Mouse (Mus musculus) stomach, embryonic 16.5 days (tissue): ENCODE data around the gene Prkacb. TPM values are rescaled to one million over a fixed set of nuclear protein-coding genes. Genes with fewer than 3 reads are reported as not detected.
A peak's percentile ranks its signal among the peaks of the same experiment; 100 is the strongest.

ENCODE experiments used
- ATAC-seq: fragments of 200-750 bp; cut with Nextera tagmentation; 2 replicates; pipeline ENCODE4 v1.8.0; 2017; ENCODE audit warnings: moderate number of reproducible peaks, moderate TSS enrichment; ENCODE audit not compliant: insufficient read depth, low FRiP score
- H3K27ac ChIP-seq: fragments of 300-500 bp; sonication (generic); 2 replicates; pipeline ENCODE4 v1.5.1; 2014; ENCODE audit warnings: low read length
- H3K27me3 ChIP-seq: fragments of 300-500 bp; sonication (generic); 2 replicates; pipeline ENCODE4 v1.6.1; 2014; ENCODE audit warnings: low read length, control low read depth, mixed read lengths; ENCODE audit not compliant: control insufficient read depth, insufficient read depth
- H3K36me3 ChIP-seq: fragments of 300-500 bp; sonication (generic); 2 replicates; pipeline ENCODE4 v1.6.1; 2014; ENCODE audit warnings: low read length; ENCODE audit not compliant: control insufficient read depth, insufficient read depth
- H3K4me1 ChIP-seq: fragments of 300-500 bp; sonication (generic); 2 replicates; pipeline ENCODE4 v1.6.1; 2014; ENCODE audit warnings: low read length, control low read depth, mixed read lengths; ENCODE audit not compliant: control insufficient read depth, insufficient read depth
- H3K4me2 ChIP-seq: fragments of 300-500 bp; sonication (generic); 2 replicates; pipeline ENCODE4 v1.6.1; 2014; ENCODE audit warnings: low read depth, low read length, mixed read lengths
- H3K4me3 ChIP-seq: fragments of 300-500 bp; sonication (generic); replicated peaks from 2 replicates; pipeline ENCODE4 v1.5.1; 2014; ENCODE audit warnings: mild to moderate bottlenecking, low read length
- H3K9ac ChIP-seq: fragments of 300-500 bp; sonication (generic); 2 replicates; pipeline ENCODE4 v1.6.1; 2014; ENCODE audit warnings: low read length
- H3K9me3 ChIP-seq: fragments of 300-500 bp; sonication (generic); replicated peaks from 2 replicates; pipeline ENCODE4 v1.6.1; 2016; ENCODE audit warnings: low read length, control low read depth; ENCODE audit not compliant: control insufficient read depth
- WGBS: fragments of 180-500 bp; shearing (Covaris S2); extraction: QIAGEN DNeasy Blood & Tissue Kit; methylation state at CpG from one replicate; pipeline ENCODE4 v1.1.7; 2014; 5-methylcytosine and 5-hydroxymethylcytosine counted together
- polyA plus RNA-seq: library from polyadenylated mRNA; unstranded; fragments of >200 nt; fragmentation: Nextera tagmentation; extraction: Ambion mirVana; gene quantifications from 2 replicates; pipeline ENCODE4 v1.2.1, GENCODE M21; 2015

Gene Prkacb
- 53.7 and 54.5 TPM in 2 replicates for polyA plus RNA-seq

GRCm38 (mm10) chr3:146812901-146813393 is at the start of gene Prkacb:
Gene Prkacb, minus strand, starts transcription at chr3:146812990.
- WGBS, result under 1% methylated on average over 59 of the region's 60 CpGs
- H3K27me3 ChIP-seq, result no peaks in the 10 kb centered on the region
- peak within 1 kb of the TSS; percentile 95 for H3K9ac ChIP-seq
- peak within 1 kb of the TSS; percentile 64 for H3K4me2 ChIP-seq
- H3K4me3 ChIP-seq, result peak within 1 kb of the TSS; percentile 93
- peaks cover 7% of the 10 kb centered on the region; the same call in 1 of the 2 replicates for H3K4me1 ChIP-seq
- peak; percentile 96 for ATAC-seq
- no peaks in the 10 kb centered on the region for H3K36me3 ChIP-seq
- peak within 1 kb of the TSS; percentile 92 for H3K27ac ChIP-seq
- H3K9me3 ChIP-seq, result no peaks in the 10 kb centered on the region

GRCm38 (mm10) chr3:146860308-146860707 is 47.5 kb upstream of the Prkacb start:
- H3K4me3 ChIP-seq, result no peak overlapping the region
- 79% methylated on average over 2 of the region's 2 CpGs for WGBS
- no peaks in the 10 kb centered on the region for H3K9me3 ChIP-seq
- no peak overlapping the region for H3K27ac ChIP-seq
- H3K4me2 ChIP-seq, result no peak overlapping the region
- no peaks in the 10 kb centered on the region for H3K36me3 ChIP-seq
- H3K9ac ChIP-seq, result no peak overlapping the region
- no peaks in the 10 kb centered on the region for H3K4me1 ChIP-seq
- no peak for ATAC-seq
- H3K27me3 ChIP-seq, result no peaks in the 10 kb centered on the region

GRCm38 (mm10) chr3:146857373-146857772 is 44.6 kb upstream of the Prkacb start:
- H3K4me2 ChIP-seq, result no peak overlapping the region
- no peak overlapping the region for H3K4me3 ChIP-seq
- 84% methylated on average over 10 of the region's 10 CpGs for WGBS
- no peak overlapping the region for H3K9ac ChIP-seq
- no peaks in the 10 kb centered on the region for H3K9me3 ChIP-seq
- H3K36me3 ChIP-seq, result no peaks in the 10 kb centered on the region
- H3K4me1 ChIP-seq, result peaks cover 3% of the 10 kb centered on the region; the same call in 1 of the 2 replicates
- H3K27me3 ChIP-seq, result no peaks in the 10 kb centered on the region
- H3K27ac ChIP-seq, result no peak overlapping the region
- no peak for ATAC-seq

GRCm38 (mm10) chr3:146854473-146855087 is 41.8 kb upstream of the Prkacb start:
- 71% methylated on average over 7 of the region's 7 CpGs for WGBS
- H3K4me2 ChIP-seq, result no peak overlapping the region
- no peaks in the 10 kb centered on the region for H3K27me3 ChIP-seq
- H3K9ac ChIP-seq, result no peak overlapping the region
- ATAC-seq, result no peak
- peaks cover 3% of the 10 kb centered on the region; the same call in 1 of the 2 replicates for H3K4me1 ChIP-seq
- H3K27ac ChIP-seq, result no peak overlapping the region
- H3K9me3 ChIP-seq, result no peaks in the 10 kb centered on the region
- no peaks in the 10 kb centered on the region for H3K36me3 ChIP-seq
- no peak overlapping the region for H3K4me3 ChIP-seq

GRCm38 (mm10) chr3:146851966-146852891 is 39.4 kb upstream of the Prkacb start, which contains the start of gene Ttll7:
Gene Ttll7, plus strand, starts transcription at chr3:146852367.
- Histone ChIP-seq H3K9me3 (no peaks in the 10 kb centered on the region), H3K36me3 (no peaks in the 10 kb centered on the region), H3K9ac (peak within 1 kb of the TSS; percentile 80), H3K4me2 (peak within 1 kb of the TSS; percentile 85), H3K27me3 (no peaks in the 10 kb centered on the region), H3K4me1 (peaks cover 3% of the 10 kb centered on the region; the same call in 1 of the 2 replicates), H3K27ac (no peak within 1 kb of the TSS), H3K4me3 (peak within 1 kb of the TSS; percentile 61)
- peak; percentile 97 for ATAC-seq
- under 1% methylated on average over 36 of the region's 36 CpGs for WGBS

GRCm38 (mm10) chr3:146849360-146849759 is 36.6 kb upstream of the Prkacb start:
- no peaks in the 10 kb centered on the region for H3K36me3 ChIP-seq
- H3K4me1 ChIP-seq, result peaks cover 3% of the 10 kb centered on the region; the same call in 1 of the 2 replicates
- H3K9me3 ChIP-seq, result no peaks in the 10 kb centered on the region
- no peak overlapping the region for H3K27ac ChIP-seq
- H3K9ac ChIP-seq, result no peak overlapping the region
- H3K4me2 ChIP-seq, result no peak overlapping the region
- H3K4me3 ChIP-seq, result no peak overlapping the region
- no peak for ATAC-seq
- no peaks in the 10 kb centered on the region for H3K27me3 ChIP-seq
- WGBS, result 87% methylated on average over 7 of the region's 7 CpGs

- no peak overlapping the region for H3K27ac ChIP-seq
- ATAC-seq, result no peak
- H3K9ac ChIP-seq, result no peak overlapping the region
- H3K9me3 ChIP-seq, result no peaks in the 10 kb centered on the region
- H3K27me3 ChIP-seq, result no peaks in the 10 kb centered on the region
- 86% methylated on average over 8 of the region's 8 CpGs for WGBS
- no peak overlapping the region for H3K4me2 ChIP-seq
- peaks cover 3% of the 10 kb centered on the region; the same call in 1 of the 2 replicates for H3K4me1 ChIP-seq
- no peaks in the 10 kb centered on the region for H3K36me3 ChIP-seq
- no peak overlapping the region for H3K4me3 ChIP-seq
These were observed 35.3 kb upstream of the Prkacb start for GRCm38 (mm10) chr3:146848112-146848511.

- Histone ChIP-seq H3K4me3 (no peak overlapping the region), H3K4me1 (no peaks in the 10 kb centered on the region), H3K36me3 (no peaks in the 10 kb centered on the region), H3K27me3 (no peaks in the 10 kb centered on the region), H3K9me3 (no peaks in the 10 kb centered on the region), H3K4me2 (no peak overlapping the region), H3K9ac (no peak overlapping the region), H3K27ac (no peak overlapping the region)
- 83% methylated on average over 5 of the region's 5 CpGs for WGBS
- no peak for ATAC-seq
These were observed 33.4 kb upstream of the Prkacb start for GRCm38 (mm10) chr3:146846237-146846636.

- Histone ChIP-seq H3K27me3 (no peaks in the 10 kb centered on the region), H3K4me2 (no peak overlapping the region), H3K9ac (no peak overlapping the region), H3K4me1 (no peaks in the 10 kb centered on the region), H3K36me3 (no peaks in the 10 kb centered on the region), H3K27ac (no peak overlapping the region), H3K4me3 (no peak overlapping the region), H3K9me3 (no peaks in the 10 kb centered on the region)
- ATAC-seq, result no peak
- WGBS, result 78% methylated on average over 6 of the region's 6 CpGs
These were observed 30.7 kb upstream of the Prkacb start for GRCm38 (mm10) chr3:146843470-146843869.
